Mouse (Mus musculus): ENCODE measurements around the gene Ipo11. TPM values are rescaled to one million over a fixed set of nuclear protein-coding genes. Genes with fewer than 3 reads are reported as not detected.

Gene Ipo11
- total and polyA plus RNA-seq, 2 experiments from 2014 or later: 30.4 to 35.1 TPM

- H3K36me3 ChIP-seq (replicated peaks; ENCODE audit: control insufficient read depth, insufficient read depth, low read length): peaks cover 40% of the 10 kb centered on the region
These were observed 32.1 kb downstream of the Ipo11 start for GRCm38 (mm10) chr13:106904637-106905036.

GRCm38 (mm10) chr13:106894284-106894683, 42.5 kb downstream of the Ipo11 start:
- Histone ChIP-seq H3K4me2 (ENCODE audit: low read depth, low read length) (no peak overlapping the region), H3K36me3 (replicated peaks; ENCODE audit: control insufficient read depth, insufficient read depth, low read length) (peaks cover 28% of the 10 kb centered on the region), H3K4me3 (ENCODE audit: low read depth, low read length) (no peak overlapping the region), H3K27me3 (ENCODE audit: control insufficient read depth, insufficient read depth, low read length) (no peaks in the 10 kb centered on the region), H3K27ac (ENCODE audit: low read depth) (no peak overlapping the region), H3K9ac (replicated peaks; ENCODE audit: low read depth, low read length) (no peak overlapping the region), H3K4me1 (ENCODE audit: control insufficient read depth, insufficient read depth) (no peaks in the 10 kb centered on the region), H3K9me3 (replicated peaks; ENCODE audit: control insufficient read depth, low read length) (no peaks in the 10 kb centered on the region)
- TF ChIP-seq EP300 (IDR thresholded peaks at IDR 0.05; ENCODE audit: low read depth): no peak
- peak; percentile 39 for TF ChIP-seq CTCF (IDR thresholded peaks at IDR 0.05; ENCODE audit: low read depth)
- 95% methylated on average over 2 of the region's 2 CpGs for WGBS
- ATAC-seq (ENCODE audit: insufficient read depth, low read depth): no peak
- DNase-seq (ENCODE audit: low spot score): no peak

More at GRCm38 (mm10) chr13:106904637-106905036, 32.1 kb downstream of the Ipo11 start:
- Histone ChIP-seq H3K9ac (replicated peaks; ENCODE audit: low read depth, low read length) (no peak overlapping the region), H3K4me1 (ENCODE audit: control insufficient read depth, insufficient read depth) (peaks cover 6% of the 10 kb centered on the region), H3K27ac (ENCODE audit: low read depth) (no peak overlapping the region), H3K9me3 (replicated peaks; ENCODE audit: control insufficient read depth, low read length) (no peaks in the 10 kb centered on the region), H3K4me3 (ENCODE audit: low read depth, low read length) (no peak overlapping the region), H3K27me3 (ENCODE audit: control insufficient read depth, insufficient read depth, low read length) (no peaks in the 10 kb centered on the region), H3K4me2 (ENCODE audit: low read depth, low read length) (no peak overlapping the region)
- DNase-seq (ENCODE audit: low spot score) (no peak), ATAC-seq (ENCODE audit: insufficient read depth, low read depth) (no peak)
- 91% methylated on average over 3 of the region's 3 CpGs for WGBS
- TF ChIP-seq CTCF (IDR thresholded peaks at IDR 0.05; ENCODE audit: low read depth) (no peak), EP300 (IDR thresholded peaks at IDR 0.05; ENCODE audit: low read depth) (no peak)

DNA sequence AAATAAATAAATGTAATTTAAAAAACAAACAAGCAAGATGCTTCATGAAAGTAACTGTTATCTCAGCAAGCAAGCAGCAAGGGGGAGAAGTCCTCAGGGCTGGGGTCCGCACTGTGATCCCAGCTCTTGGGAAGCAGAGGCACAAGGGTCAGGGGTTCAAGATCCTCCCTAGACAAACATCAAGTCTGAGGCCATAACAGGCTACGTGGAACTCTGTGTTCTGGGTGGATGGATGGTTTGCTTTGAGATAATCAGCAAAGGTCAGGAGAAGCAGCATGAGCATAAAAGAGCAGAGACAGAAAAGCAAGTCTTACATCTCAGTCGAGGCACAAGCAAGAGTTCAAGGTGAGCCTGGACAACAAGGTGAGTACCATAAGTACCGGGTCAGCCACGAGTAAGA, 43.1 kb downstream of the Ipo11 start:
- no peak overlapping the region for H3K4me2 ChIP-seq (ENCODE audit: low read depth, low read length)
- TF ChIP-seq CTCF (IDR thresholded peaks at IDR 0.05; ENCODE audit: low read depth) (no peak), EP300 (IDR thresholded peaks at IDR 0.05; ENCODE audit: low read depth) (no peak)
- no peak for DNase-seq (ENCODE audit: low spot score)
- no peaks in the 10 kb centered on the region for H3K27me3 ChIP-seq (ENCODE audit: control insufficient read depth, insufficient read depth, low read length)
- no peak overlapping the region for H3K4me3 ChIP-seq (ENCODE audit: low read depth, low read length)
- ATAC-seq (ENCODE audit: insufficient read depth, low read depth): no peak
- H3K9ac ChIP-seq (replicated peaks; ENCODE audit: low read depth, low read length): no peak overlapping the region
- no peaks in the 10 kb centered on the region for H3K9me3 ChIP-seq (replicated peaks; ENCODE audit: control insufficient read depth, low read length)
- no peaks in the 10 kb centered on the region for H3K4me1 ChIP-seq (ENCODE audit: control insufficient read depth, insufficient read depth)
- no peak overlapping the region for H3K27ac ChIP-seq (ENCODE audit: low read depth)
- 87% methylated on average over 5 of the region's 5 CpGs for WGBS
- H3K36me3 ChIP-seq (replicated peaks; ENCODE audit: control insufficient read depth, insufficient read depth, low read length): peaks cover 28% of the 10 kb centered on the region

- H3K4me2 ChIP-seq (ENCODE audit: low read depth, low read length): no peak overlapping the region
- DNase-seq (ENCODE audit: low spot score) (no peak), ATAC-seq (ENCODE audit: insufficient read depth, low read depth) (no peak)
- 57% methylated on average over 9 of the region's 9 CpGs for WGBS
- H3K9me3 ChIP-seq (replicated peaks; ENCODE audit: control insufficient read depth, low read length): no peaks in the 10 kb centered on the region
- H3K4me1 ChIP-seq (ENCODE audit: control insufficient read depth, insufficient read depth): no peaks in the 10 kb centered on the region
- H3K27me3 ChIP-seq (ENCODE audit: control insufficient read depth, insufficient read depth, low read length): no peaks in the 10 kb centered on the region
- TF ChIP-seq CTCF (IDR thresholded peaks at IDR 0.05; ENCODE audit: low read depth) (no peak), EP300 (IDR thresholded peaks at IDR 0.05; ENCODE audit: low read depth) (no peak)
- H3K4me3 ChIP-seq (ENCODE audit: low read depth, low read length): no peak overlapping the region
- peaks cover 29% of the 10 kb centered on the region for H3K36me3 ChIP-seq (replicated peaks; ENCODE audit: control insufficient read depth, insufficient read depth, low read length)
- no peak overlapping the region for H3K9ac ChIP-seq (replicated peaks; ENCODE audit: low read depth, low read length)
- H3K27ac ChIP-seq (ENCODE audit: low read depth): no peak overlapping the region
These were observed 43.6 kb downstream of the Ipo11 start for GRCm38 (mm10) chr13:106893196-106893595.

DNA sequence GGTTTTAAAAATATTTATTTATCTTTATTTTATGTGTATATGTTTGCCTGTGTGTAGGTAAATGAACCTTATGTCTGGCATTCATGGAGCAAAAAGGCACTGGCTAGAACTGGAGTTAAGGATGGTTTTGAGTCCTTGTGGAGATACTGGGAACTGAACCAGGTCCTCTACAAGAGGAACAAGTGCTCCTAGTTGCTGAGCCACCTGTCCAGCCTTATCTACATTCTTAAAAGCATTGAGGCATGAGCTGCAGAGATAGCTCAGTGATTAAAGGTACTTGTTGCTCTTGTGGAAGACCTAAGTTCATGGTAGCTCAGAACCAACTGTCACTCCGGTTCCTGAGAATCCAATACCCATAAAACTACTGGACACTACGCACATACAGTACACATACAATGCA, 49.4 kb downstream of the Ipo11 start:
- no peak for TF ChIP-seq EP300 (IDR thresholded peaks at IDR 0.05; ENCODE audit: low read depth)
- no peak for TF ChIP-seq CTCF (IDR thresholded peaks at IDR 0.05; ENCODE audit: low read depth)
- Histone ChIP-seq H3K4me3 (ENCODE audit: low read depth, low read length) (no peak overlapping the region), H3K4me1 (ENCODE audit: control insufficient read depth, insufficient read depth) (no peaks in the 10 kb centered on the region), H3K36me3 (replicated peaks; ENCODE audit: control insufficient read depth, insufficient read depth, low read length) (0 out of 2 replicates have a peak, but pooled peaks cover 10% of the 10 kb centered on the region), H3K9me3 (replicated peaks; ENCODE audit: control insufficient read depth, low read length) (no peaks in the 10 kb centered on the region), H3K4me2 (ENCODE audit: low read depth, low read length) (no peak overlapping the region), H3K27me3 (ENCODE audit: control insufficient read depth, insufficient read depth, low read length) (no peaks in the 10 kb centered on the region), H3K27ac (ENCODE audit: low read depth) (no peak overlapping the region), H3K9ac (replicated peaks; ENCODE audit: low read depth, low read length) (no peak overlapping the region)
- 95% methylated on average over 2 of the region's 2 CpGs for WGBS
- ATAC-seq (ENCODE audit: insufficient read depth, low read depth): no peak
- DNase-seq (ENCODE audit: low spot score): no peak

DNA sequence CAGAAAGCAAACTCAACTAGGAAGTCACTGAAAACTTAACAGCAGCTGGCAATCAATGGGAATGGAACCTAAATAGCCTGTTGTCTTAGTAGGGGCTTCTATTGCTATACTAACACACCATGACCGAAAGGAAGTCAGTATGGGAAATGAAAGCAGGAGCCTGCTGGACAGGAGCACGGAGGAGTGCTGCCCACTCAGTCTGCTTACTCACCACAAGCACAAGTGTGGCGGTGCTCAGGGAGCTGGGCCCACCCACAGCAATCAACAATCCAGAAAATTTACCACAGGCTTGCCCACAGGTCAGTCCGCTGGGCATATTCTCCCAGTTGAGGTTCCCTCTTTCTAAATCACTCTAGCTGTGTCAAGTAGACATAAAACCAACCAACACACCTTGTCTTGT, 52.5 kb downstream of the Ipo11 start:
- no peak overlapping the region for H3K4me2 ChIP-seq (ENCODE audit: low read depth, low read length)
- H3K4me3 ChIP-seq (ENCODE audit: low read depth, low read length): no peak overlapping the region
- peaks cover 16% of the 10 kb centered on the region; the same call in 1 of the 2 replicates for H3K36me3 ChIP-seq (replicated peaks; ENCODE audit: control insufficient read depth, insufficient read depth, low read length)
- ATAC-seq (ENCODE audit: insufficient read depth, low read depth): no peak
- no peak for DNase-seq (ENCODE audit: low spot score)
- no peaks in the 10 kb centered on the region for H3K4me1 ChIP-seq (ENCODE audit: control insufficient read depth, insufficient read depth)
- no peak overlapping the region for H3K27ac ChIP-seq (ENCODE audit: low read depth)
- H3K27me3 ChIP-seq (ENCODE audit: control insufficient read depth, insufficient read depth, low read length): no peaks in the 10 kb centered on the region
- 94% methylated on average over 4 of the region's 4 CpGs for WGBS
- H3K9me3 ChIP-seq (replicated peaks; ENCODE audit: control insufficient read depth, low read length): no peaks in the 10 kb centered on the region
- no peak overlapping the region for H3K9ac ChIP-seq (replicated peaks; ENCODE audit: low read depth, low read length)
- no peak for TF ChIP-seq CTCF (IDR thresholded peaks at IDR 0.05; ENCODE audit: low read depth)
- TF ChIP-seq EP300 (IDR thresholded peaks at IDR 0.05; ENCODE audit: low read depth): no peak
